Mouse (Mus musculus): ENCODE data around the gene Ggt1. TPM values are rescaled to one million over a fixed set of nuclear protein-coding genes. Genes with fewer than 3 reads are reported as not detected.
A peak's percentile ranks its signal among the peaks of the same experiment; 100 is the strongest.

The Ggt1 gene
- 6.7 and 12.4 TPM in 2 replicates for polyA plus RNA-seq (2014; fragmentation: Nextera tagmentation; extraction: Ambion mirVana)

DNA sequence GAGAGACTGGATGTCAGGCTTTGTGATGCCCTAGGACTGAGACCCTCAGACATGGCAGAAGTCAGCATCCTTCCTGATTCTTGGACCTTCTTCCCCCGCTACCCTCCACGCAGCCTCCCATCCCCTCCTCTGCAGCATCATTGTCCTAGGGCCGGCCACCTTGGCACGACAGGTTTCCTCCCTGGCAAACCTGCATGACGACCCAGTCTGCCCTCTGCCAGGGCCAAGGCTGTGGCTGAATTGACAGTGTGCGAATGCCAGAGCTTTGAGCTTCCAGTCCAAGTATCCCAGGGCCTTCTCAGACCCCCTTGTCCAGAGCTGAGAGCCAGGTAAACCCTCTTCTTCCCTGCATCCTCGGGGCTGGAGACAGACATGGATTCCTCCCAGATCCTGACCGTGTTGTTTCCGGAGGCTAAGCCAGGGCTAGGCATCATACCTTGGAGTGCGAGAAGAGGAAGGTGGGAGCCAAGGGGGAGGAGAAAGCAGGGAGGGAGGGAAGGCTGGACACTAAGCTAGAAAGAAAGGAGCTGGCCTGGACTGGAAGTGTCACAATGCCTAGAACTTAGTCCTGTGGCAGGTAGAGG, at the start of gene Ggt1:
Gene Ggt1 (plus strand): TSS at position 534 of the 584 bp plus-strand sequence.
- WGBS, result 61% methylated on average over 10 of the region's 10 CpGs
- peak within 1 kb of the TSS; percentile 99 for H3K4me2 ChIP-seq (ENCODE audit: low read length)
- H3K9me3 ChIP-seq (ENCODE audit: control insufficient read depth, low read length), result no peaks in the 10 kb centered on the region
- H3K27ac ChIP-seq (ENCODE audit: low read depth), result no peak within 1 kb of the TSS
- H3K9ac ChIP-seq (ENCODE audit: low read length), result peak within 1 kb of the TSS; percentile 51; the same call in 1 of the 2 replicates
- no peak for ATAC-seq (replicated peaks; ENCODE audit: low FRiP score, low TSS enrichment, low read depth)
- no peaks in the 10 kb centered on the region for H3K36me3 ChIP-seq (ENCODE audit: control insufficient read depth, insufficient read depth, low read length)
- DNase-seq (ENCODE audit: low spot score), result no peak
- H3K4me1 ChIP-seq (replicated peaks; ENCODE audit: control insufficient read depth, insufficient read depth, low read length), result peaks cover 9% of the 10 kb centered on the region; the same call in 1 of the 2 replicates
- H3K4me3 ChIP-seq (ENCODE audit: low read depth, low read length), result peak within 1 kb of the TSS; percentile 58
- H3K27me3 ChIP-seq (replicated peaks; ENCODE audit: control insufficient read depth, insufficient read depth, low read length), result peaks cover 29% of the 10 kb centered on the region

DNA sequence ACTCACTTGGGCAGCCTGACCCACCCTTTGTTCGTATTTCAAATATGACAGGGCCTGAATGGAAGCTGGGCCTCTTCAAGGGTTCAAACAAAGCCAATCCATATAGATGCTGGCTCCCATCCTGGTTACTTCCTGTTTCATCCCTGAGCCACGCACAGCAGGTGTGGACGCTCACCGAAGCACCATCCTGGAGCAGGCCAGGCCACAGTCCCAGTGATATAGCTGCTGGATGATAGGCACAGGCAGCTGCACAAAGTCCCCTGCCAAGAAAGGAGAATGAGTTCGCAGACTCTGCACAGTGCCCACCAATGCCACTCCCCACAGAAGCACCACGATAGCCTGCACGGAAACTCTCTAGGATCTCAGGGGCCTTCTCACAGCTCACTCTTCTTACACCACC, 49.5 kb upstream of the Ggt1 start:
- no peak overlapping the region for H3K4me2 ChIP-seq (ENCODE audit: low read length)
- peaks cover 11% of the 10 kb centered on the region; the same call in 1 of the 2 replicates for H3K4me1 ChIP-seq (replicated peaks; ENCODE audit: control insufficient read depth, insufficient read depth, low read length)
- WGBS, result 94% methylated on average over 7 of the region's 7 CpGs

DNA sequence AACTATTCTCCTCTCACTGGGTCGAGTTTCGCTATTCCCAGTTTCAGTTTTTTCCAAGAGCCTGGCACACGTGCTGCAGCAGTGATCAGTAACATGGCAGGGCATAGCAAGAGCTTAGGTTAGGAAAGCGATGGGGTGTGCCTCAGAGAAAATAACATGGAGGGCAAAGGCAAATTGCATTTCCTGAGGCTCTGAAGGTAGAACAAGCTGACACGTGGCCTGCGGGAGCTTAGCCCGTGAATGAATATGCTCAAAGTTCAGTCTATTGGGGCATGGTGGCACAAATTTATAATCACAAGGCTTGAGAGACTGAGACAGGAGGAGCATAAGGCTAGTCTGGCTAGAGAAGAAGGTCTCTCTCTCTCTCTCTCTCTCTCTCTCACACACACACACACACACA, 48.6 kb upstream of the Ggt1 start:
- no peak overlapping the region for H3K4me2 ChIP-seq (ENCODE audit: low read length)
- DNase-seq (ENCODE audit: low spot score), result no peak
- 90% methylated on average over 7 of the region's 7 CpGs for WGBS
- no peak overlapping the region for H3K27ac ChIP-seq (ENCODE audit: low read depth)
- no peak overlapping the region for H3K4me3 ChIP-seq (ENCODE audit: low read depth, low read length)
- H3K36me3 ChIP-seq (ENCODE audit: control insufficient read depth, insufficient read depth, low read length), result peaks cover 42% of the 10 kb centered on the region
- H3K4me1 ChIP-seq (replicated peaks; ENCODE audit: control insufficient read depth, insufficient read depth, low read length), result peaks cover 11% of the 10 kb centered on the region; the same call in 1 of the 2 replicates
- H3K27me3 ChIP-seq (replicated peaks; ENCODE audit: control insufficient read depth, insufficient read depth, low read length), result no peaks in the 10 kb centered on the region
- H3K9ac ChIP-seq (ENCODE audit: low read length), result no peak overlapping the region
- H3K9me3 ChIP-seq (ENCODE audit: control insufficient read depth, low read length), result no peaks in the 10 kb centered on the region
- ATAC-seq (replicated peaks; ENCODE audit: low FRiP score, low TSS enrichment, low read depth), result no peak

More for the DNA sequence above, 49.5 kb upstream of the Ggt1 start:
- ATAC-seq (replicated peaks; ENCODE audit: low FRiP score, low TSS enrichment, low read depth) (no peak), DNase-seq (ENCODE audit: low spot score) (no peak)
- Histone ChIP-seq H3K27ac (ENCODE audit: low read depth) (no peak overlapping the region), H3K4me3 (ENCODE audit: low read depth, low read length) (no peak overlapping the region), H3K36me3 (ENCODE audit: control insufficient read depth, insufficient read depth, low read length) (peaks cover 51% of the 10 kb centered on the region), H3K9ac (ENCODE audit: low read length) (no peak overlapping the region), H3K9me3 (ENCODE audit: control insufficient read depth, low read length) (no peaks in the 10 kb centered on the region), H3K27me3 (replicated peaks; ENCODE audit: control insufficient read depth, insufficient read depth, low read length) (no peaks in the 10 kb centered on the region)

DNA sequence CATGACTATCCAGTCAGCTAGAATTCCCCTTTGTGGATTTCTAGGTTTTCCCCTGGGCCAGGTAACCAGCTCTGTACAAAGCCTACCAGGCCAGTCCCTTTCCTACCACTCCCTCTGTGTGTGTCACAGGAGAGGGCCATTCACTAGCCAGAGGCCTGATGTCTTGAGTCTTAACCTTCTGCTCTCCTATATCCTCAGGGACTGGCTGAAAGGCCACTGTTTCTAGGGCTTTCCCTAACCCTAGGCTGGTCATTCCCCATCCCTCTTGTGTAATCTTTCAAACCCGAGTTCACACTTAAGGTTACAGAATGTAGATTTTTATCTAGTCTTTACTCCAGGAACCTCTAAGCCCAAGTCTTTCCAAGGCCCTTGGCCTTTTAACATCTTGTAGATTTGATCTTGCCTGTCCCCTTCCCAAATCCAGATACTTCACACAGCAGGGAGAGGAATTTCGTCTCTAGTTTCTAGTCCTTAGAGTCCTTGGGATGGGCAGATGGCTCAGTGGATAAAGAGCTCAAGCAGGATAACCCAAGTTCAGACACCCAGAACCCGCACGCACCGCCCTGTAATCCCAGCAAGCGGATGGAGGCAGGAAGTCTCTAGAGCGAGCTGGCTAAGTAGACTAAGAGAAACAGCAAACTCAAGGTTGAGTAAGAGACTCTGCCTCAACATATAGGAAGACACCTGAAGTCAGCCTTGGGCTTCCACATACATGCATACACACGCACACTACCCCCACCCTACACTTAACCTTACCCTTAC, 47.9 kb upstream of the Ggt1 start:
- peaks cover 35% of the 10 kb centered on the region for H3K36me3 ChIP-seq (ENCODE audit: control insufficient read depth, insufficient read depth, low read length)
- H3K4me3 ChIP-seq (ENCODE audit: low read depth, low read length), result no peak overlapping the region
- DNase-seq (ENCODE audit: low spot score) (no peak), ATAC-seq (replicated peaks; ENCODE audit: low FRiP score, low TSS enrichment, low read depth) (no peak)
- no peaks in the 10 kb centered on the region for H3K27me3 ChIP-seq (replicated peaks; ENCODE audit: control insufficient read depth, insufficient read depth, low read length)
- H3K9ac ChIP-seq (ENCODE audit: low read length), result no peak overlapping the region
- no peaks in the 10 kb centered on the region for H3K9me3 ChIP-seq (ENCODE audit: control insufficient read depth, low read length)
- H3K27ac ChIP-seq (ENCODE audit: low read depth), result no peak overlapping the region
- no peak overlapping the region for H3K4me2 ChIP-seq (ENCODE audit: low read length)
- H3K4me1 ChIP-seq (replicated peaks; ENCODE audit: control insufficient read depth, insufficient read depth, low read length), result peaks cover 11% of the 10 kb centered on the region; the same call in 1 of the 2 replicates
- 90% methylated on average over 8 of the region's 8 CpGs for WGBS

DNA sequence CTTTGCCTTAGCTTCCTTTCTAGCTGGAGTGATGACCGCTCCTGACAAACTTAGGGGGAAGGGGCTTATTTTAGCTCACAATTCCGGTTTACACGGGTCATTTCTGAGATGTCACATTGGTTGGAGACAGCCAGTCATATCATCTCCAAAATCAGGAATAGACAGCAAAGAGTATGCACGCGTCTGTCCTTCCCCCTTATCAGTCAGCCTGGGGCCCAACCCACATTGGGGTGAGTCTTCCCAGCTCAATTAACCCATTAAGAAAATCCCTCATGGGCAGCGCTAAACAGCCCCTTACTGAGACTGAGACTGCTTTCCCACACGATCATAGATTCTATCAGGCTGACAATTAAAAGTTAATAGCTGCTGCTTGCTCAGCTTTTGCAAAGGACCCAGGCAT, 47.0 kb upstream of the Ggt1 start:
- Histone ChIP-seq H3K27ac (ENCODE audit: low read depth) (no peak overlapping the region), H3K9ac (ENCODE audit: low read length) (no peak overlapping the region), H3K36me3 (ENCODE audit: control insufficient read depth, insufficient read depth, low read length) (peaks cover 29% of the 10 kb centered on the region), H3K9me3 (ENCODE audit: control insufficient read depth, low read length) (no peaks in the 10 kb centered on the region), H3K4me1 (replicated peaks; ENCODE audit: control insufficient read depth, insufficient read depth, low read length) (peaks cover 20% of the 10 kb centered on the region), H3K4me2 (ENCODE audit: low read length) (no peak overlapping the region), H3K4me3 (ENCODE audit: low read depth, low read length) (no peak overlapping the region), H3K27me3 (replicated peaks; ENCODE audit: control insufficient read depth, insufficient read depth, low read length) (no peaks in the 10 kb centered on the region)
- WGBS, result 68% methylated on average over 7 of the region's 7 CpGs
- ATAC-seq (replicated peaks; ENCODE audit: low FRiP score, low TSS enrichment, low read depth) (no peak), DNase-seq (ENCODE audit: low spot score) (no peak)

DNA sequence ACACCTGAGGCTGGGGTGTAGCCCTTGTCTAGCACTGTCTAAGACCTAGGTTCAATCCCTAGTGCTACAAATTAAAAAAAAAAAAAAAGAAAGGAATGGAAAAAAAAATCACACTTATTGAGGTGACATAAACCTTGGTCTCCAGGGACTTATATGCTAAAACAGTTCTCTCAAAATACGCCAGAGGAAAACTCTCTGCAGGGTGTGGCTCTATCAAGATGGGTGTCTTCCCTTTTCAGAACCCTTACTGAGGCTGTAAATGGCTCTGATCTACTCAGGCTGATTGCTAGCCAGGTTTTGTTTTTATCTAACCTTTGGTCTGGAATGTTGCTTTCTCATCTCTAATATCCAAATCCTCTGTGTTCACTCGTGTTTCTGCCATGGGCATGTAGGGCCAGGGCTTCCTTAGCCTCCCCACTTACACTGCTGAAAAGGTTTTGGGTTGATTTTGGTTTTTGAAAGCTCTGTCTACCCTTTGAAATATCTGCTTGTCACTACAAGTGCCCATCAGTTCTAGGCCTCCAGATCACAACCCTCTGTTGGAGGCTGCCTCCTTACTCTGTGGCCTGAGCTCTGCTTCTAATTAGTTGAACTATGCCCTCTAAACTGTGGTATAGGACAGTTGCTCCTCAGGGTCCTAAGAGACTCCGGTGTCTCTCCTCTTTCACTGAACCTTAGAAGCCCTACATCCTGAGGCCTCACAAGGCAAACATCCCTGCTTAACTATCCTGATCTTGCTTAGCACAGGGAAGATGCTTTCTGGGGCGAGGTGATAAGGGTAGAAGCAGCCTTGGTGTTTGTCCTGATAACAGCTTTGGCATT, 46.0 kb upstream of the Ggt1 start:
- H3K9ac ChIP-seq (ENCODE audit: low read length), result no peak overlapping the region
- no peak overlapping the region for H3K27ac ChIP-seq (ENCODE audit: low read depth)
- H3K27me3 ChIP-seq (replicated peaks; ENCODE audit: control insufficient read depth, insufficient read depth, low read length), result no peaks in the 10 kb centered on the region
- DNase-seq (ENCODE audit: low spot score) (no peak), ATAC-seq (replicated peaks; ENCODE audit: low FRiP score, low TSS enrichment, low read depth) (no peak)
- WGBS, result 71% methylated on average over 4 of the region's 4 CpGs
- peaks cover 29% of the 10 kb centered on the region for H3K36me3 ChIP-seq (ENCODE audit: control insufficient read depth, insufficient read depth, low read length)
- no peak overlapping the region for H3K4me3 ChIP-seq (ENCODE audit: low read depth, low read length)
- H3K4me2 ChIP-seq (ENCODE audit: low read length), result peak overlapping the region; percentile 98
- peaks cover 21% of the 10 kb centered on the region for H3K4me1 ChIP-seq (replicated peaks; ENCODE audit: control insufficient read depth, insufficient read depth, low read length)
- H3K9me3 ChIP-seq (ENCODE audit: control insufficient read depth, low read length), result no peaks in the 10 kb centered on the region

DNA sequence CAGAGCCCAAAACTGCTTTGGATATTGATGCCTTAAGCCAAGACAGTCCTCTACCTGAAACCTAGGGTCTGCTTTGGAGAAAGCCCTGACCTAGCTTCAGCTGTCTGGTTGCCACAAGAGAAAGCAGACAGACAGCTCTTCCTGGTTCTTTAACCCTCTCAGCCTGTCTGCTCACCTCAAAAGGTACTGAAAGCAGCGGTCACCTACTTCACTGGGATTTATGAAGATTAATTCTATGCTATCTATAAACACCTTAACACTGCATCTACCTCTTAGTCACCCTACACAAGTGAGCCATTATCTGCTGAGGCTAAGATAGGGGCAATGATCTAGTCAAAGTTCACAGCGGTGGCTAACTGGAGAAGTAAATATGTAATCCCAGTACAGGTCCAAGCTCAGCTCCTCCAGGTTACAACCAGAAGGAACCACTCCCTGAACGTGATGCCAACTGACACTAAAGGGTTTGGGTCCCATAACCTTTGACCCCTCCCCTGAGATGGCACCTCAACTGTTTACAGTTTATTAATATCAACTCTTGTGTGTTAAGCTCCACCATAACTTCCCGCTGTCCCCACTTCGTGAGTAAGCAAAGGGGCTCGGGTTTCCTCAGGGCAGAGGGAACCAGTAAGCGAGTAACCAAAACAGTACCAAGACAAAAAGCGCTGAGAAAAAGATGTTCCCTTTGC, 45.2 kb upstream of the Ggt1 start:
- no peak for ATAC-seq (replicated peaks; ENCODE audit: low FRiP score, low TSS enrichment, low read depth)
- H3K27me3 ChIP-seq (replicated peaks; ENCODE audit: control insufficient read depth, insufficient read depth, low read length), result no peaks in the 10 kb centered on the region
- 19% methylated on average over 8 of the region's 8 CpGs for WGBS
- H3K36me3 ChIP-seq (ENCODE audit: control insufficient read depth, insufficient read depth, low read length), result peaks cover 29% of the 10 kb centered on the region
- peaks cover 21% of the 10 kb centered on the region for H3K4me1 ChIP-seq (replicated peaks; ENCODE audit: control insufficient read depth, insufficient read depth, low read length)
- H3K9ac ChIP-seq (ENCODE audit: low read length), result peak overlapping the region; percentile 92
- H3K27ac ChIP-seq (ENCODE audit: low read depth), result peak overlapping the region; percentile 96; the same call in 1 of the 2 replicates
- no peaks in the 10 kb centered on the region for H3K9me3 ChIP-seq (ENCODE audit: control insufficient read depth, low read length)
- DNase-seq (ENCODE audit: low spot score), result no peak
- peak overlapping the region; percentile 98 for H3K4me2 ChIP-seq (ENCODE audit: low read length)
- H3K4me3 ChIP-seq (ENCODE audit: low read depth, low read length), result peak overlapping the region; percentile 90

DNA sequence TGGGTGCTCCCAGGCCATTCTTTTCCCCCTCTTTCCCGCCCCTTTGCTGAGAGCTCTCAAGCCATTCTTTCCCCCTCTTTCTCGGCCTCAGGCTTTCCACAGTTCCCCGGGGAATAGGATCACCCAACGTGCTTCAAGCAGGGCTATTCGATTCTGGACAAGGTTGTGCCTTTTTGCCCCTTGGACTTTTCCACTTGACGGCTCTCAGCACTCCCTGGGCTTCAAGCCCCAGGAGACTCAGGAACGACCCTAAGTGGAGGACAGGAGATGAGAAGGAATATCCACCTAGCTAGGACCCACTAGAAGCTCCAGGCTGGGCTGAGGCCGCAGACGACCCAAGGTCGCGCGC, 44.7 kb upstream of the Ggt1 start:
- H3K4me3 ChIP-seq (ENCODE audit: low read depth, low read length), result peak overlapping the region; percentile 90
- H3K4me2 ChIP-seq (ENCODE audit: low read length), result peak overlapping the region; percentile 98
- DNase-seq (ENCODE audit: low spot score), result no peak
- H3K9me3 ChIP-seq (ENCODE audit: control insufficient read depth, low read length), result no peaks in the 10 kb centered on the region
- H3K27me3 ChIP-seq (replicated peaks; ENCODE audit: control insufficient read depth, insufficient read depth, low read length), result no peaks in the 10 kb centered on the region
- peaks cover 28% of the 10 kb centered on the region for H3K36me3 ChIP-seq (ENCODE audit: control insufficient read depth, insufficient read depth, low read length)
- H3K9ac ChIP-seq (ENCODE audit: low read length), result peak overlapping the region; percentile 92
- no peak for ATAC-seq (replicated peaks; ENCODE audit: low FRiP score, low TSS enrichment, low read depth)
- 2% methylated on average over 12 of the region's 12 CpGs for WGBS
- peaks cover 21% of the 10 kb centered on the region for H3K4me1 ChIP-seq (replicated peaks; ENCODE audit: control insufficient read depth, insufficient read depth, low read length)
- peak overlapping the region; percentile 96 for H3K27ac ChIP-seq (ENCODE audit: low read depth)

Measured in intestine, embryonic 14.5 days (tissue).